Mouse (Mus musculus): Measurements from ENCODE around the gene Apol7a.
"Not testable (repeated sequence)": the region's sequence is repeated elsewhere in the genome, so short reads cannot be mapped to it uniquely, and the experiment has no call there.

Apol7a gene

GRCm38 (mm10) chr15:77399027-77399426, at the start of gene Apol7a:
TSS of gene Apol7a (minus strand) at chr15:77399110.
- DNase-seq (ENCODE audit: low read depth, low spot score); H3K27me3 ChIP-seq (ENCODE audit: control insufficient read depth, insufficient read depth, low read length, poor library complexity, severe bottlenecking); H3K36me3 ChIP-seq (ENCODE audit: control insufficient read depth, insufficient read depth, low read length, poor library complexity, severe bottlenecking): not testable (repeated sequence)

GRCm38 (mm10) chr15:77447392-77447791, 48.5 kb upstream of the Apol7a start, which contains the start of gene Apol7b:
TSS of gene Apol7b (minus strand) at chr15:77447492.
- not testable (repeated sequence) for H3K27me3 ChIP-seq (ENCODE audit: control insufficient read depth, insufficient read depth, low read length, poor library complexity, severe bottlenecking); H3K36me3 ChIP-seq (ENCODE audit: control insufficient read depth, insufficient read depth, low read length, poor library complexity, severe bottlenecking); DNase-seq (ENCODE audit: low read depth, low spot score)

- DNase-seq (ENCODE audit: low read depth, low spot score); H3K36me3 ChIP-seq (ENCODE audit: control insufficient read depth, insufficient read depth, low read length, poor library complexity, severe bottlenecking); H3K27me3 ChIP-seq (ENCODE audit: control insufficient read depth, insufficient read depth, low read length, poor library complexity, severe bottlenecking): not testable (repeated sequence)
These were observed 46.8 kb upstream of the Apol7a start for GRCm38 (mm10) chr15:77445668-77446067.

- not testable (repeated sequence) for H3K27me3 ChIP-seq (ENCODE audit: control insufficient read depth, insufficient read depth, low read length, poor library complexity, severe bottlenecking); H3K36me3 ChIP-seq (ENCODE audit: control insufficient read depth, insufficient read depth, low read length, poor library complexity, severe bottlenecking); DNase-seq (ENCODE audit: low read depth, low spot score)
These were observed 45.8 kb upstream of the Apol7a start for GRCm38 (mm10) chr15:77444746-77445145.

GRCm38 (mm10) chr15:77428690-77429448, 30.0 kb upstream of the Apol7a start:
- DNase-seq (ENCODE audit: low read depth, low spot score); H3K27me3 ChIP-seq (ENCODE audit: control insufficient read depth, insufficient read depth, low read length, poor library complexity, severe bottlenecking); H3K36me3 ChIP-seq (ENCODE audit: control insufficient read depth, insufficient read depth, low read length, poor library complexity, severe bottlenecking): not testable (repeated sequence)

GRCm38 (mm10) chr15:77422925-77423324, 24.0 kb upstream of the Apol7a start:
- not testable (repeated sequence) for H3K27me3 ChIP-seq (ENCODE audit: control insufficient read depth, insufficient read depth, low read length, poor library complexity, severe bottlenecking); DNase-seq (ENCODE audit: low read depth, low spot score); H3K36me3 ChIP-seq (ENCODE audit: control insufficient read depth, insufficient read depth, low read length, poor library complexity, severe bottlenecking)

GRCm38 (mm10) chr15:77419657-77420056, 20.7 kb upstream of the Apol7a start:
- H3K27me3 ChIP-seq (ENCODE audit: control insufficient read depth, insufficient read depth, low read length, poor library complexity, severe bottlenecking); H3K36me3 ChIP-seq (ENCODE audit: control insufficient read depth, insufficient read depth, low read length, poor library complexity, severe bottlenecking); DNase-seq (ENCODE audit: low read depth, low spot score): not testable (repeated sequence)

GRCm38 (mm10) chr15:77416655-77417333, 17.9 kb upstream of the Apol7a start:
- not testable (repeated sequence) for DNase-seq (ENCODE audit: low read depth, low spot score); H3K27me3 ChIP-seq (ENCODE audit: control insufficient read depth, insufficient read depth, low read length, poor library complexity, severe bottlenecking); H3K36me3 ChIP-seq (ENCODE audit: control insufficient read depth, insufficient read depth, low read length, poor library complexity, severe bottlenecking)

GRCm38 (mm10) chr15:77415653-77416052, 16.7 kb upstream of the Apol7a start:
- not testable (repeated sequence) for DNase-seq (ENCODE audit: low read depth, low spot score); H3K36me3 ChIP-seq (ENCODE audit: control insufficient read depth, insufficient read depth, low read length, poor library complexity, severe bottlenecking); H3K27me3 ChIP-seq (ENCODE audit: control insufficient read depth, insufficient read depth, low read length, poor library complexity, severe bottlenecking)

GRCm38 (mm10) chr15:77412695-77413094, 13.8 kb upstream of the Apol7a start:
- DNase-seq (ENCODE audit: low read depth, low spot score); H3K27me3 ChIP-seq (ENCODE audit: control insufficient read depth, insufficient read depth, low read length, poor library complexity, severe bottlenecking); H3K36me3 ChIP-seq (ENCODE audit: control insufficient read depth, insufficient read depth, low read length, poor library complexity, severe bottlenecking): not testable (repeated sequence)

- H3K27me3 ChIP-seq (ENCODE audit: control insufficient read depth, insufficient read depth, low read length, poor library complexity, severe bottlenecking); DNase-seq (ENCODE audit: low read depth, low spot score); H3K36me3 ChIP-seq (ENCODE audit: control insufficient read depth, insufficient read depth, low read length, poor library complexity, severe bottlenecking): not testable (repeated sequence)
These were observed 12.1 kb upstream of the Apol7a start, which contains the start of gene Apol9a for GRCm38 (mm10) chr15:77411035-77411434. TSS of gene Apol9a (minus strand) at chr15:77411135.

- not testable (repeated sequence) for DNase-seq (ENCODE audit: low read depth, low spot score); H3K36me3 ChIP-seq (ENCODE audit: control insufficient read depth, insufficient read depth, low read length, poor library complexity, severe bottlenecking); H3K27me3 ChIP-seq (ENCODE audit: control insufficient read depth, insufficient read depth, low read length, poor library complexity, severe bottlenecking)
These were observed 7.5 kb upstream of the Apol7a start for GRCm38 (mm10) chr15:77406370-77406769.

- not testable (repeated sequence) for DNase-seq (ENCODE audit: low read depth, low spot score); H3K27me3 ChIP-seq (ENCODE audit: control insufficient read depth, insufficient read depth, low read length, poor library complexity, severe bottlenecking); H3K36me3 ChIP-seq (ENCODE audit: control insufficient read depth, insufficient read depth, low read length, poor library complexity, severe bottlenecking)
These were observed 1.3 kb downstream of the Apol7a start for GRCm38 (mm10) chr15:77397450-77398132.

- not testable (repeated sequence) for H3K27me3 ChIP-seq (ENCODE audit: control insufficient read depth, insufficient read depth, low read length, poor library complexity, severe bottlenecking); DNase-seq (ENCODE audit: low read depth, low spot score); H3K36me3 ChIP-seq (ENCODE audit: control insufficient read depth, insufficient read depth, low read length, poor library complexity, severe bottlenecking)
These were observed 5.1 kb downstream of the Apol7a start for GRCm38 (mm10) chr15:77393832-77394231.

GRCm38 (mm10) chr15:77387462-77387861, 11.4 kb downstream of the Apol7a start:
- no peak for DNase-seq (ENCODE audit: low read depth, low spot score)
- Histone ChIP-seq H3K27me3 (ENCODE audit: control insufficient read depth, insufficient read depth, low read length, poor library complexity, severe bottlenecking) (no peaks in the 10 kb centered on the region), H3K36me3 (ENCODE audit: control insufficient read depth, insufficient read depth, low read length, poor library complexity, severe bottlenecking) (no peaks in the 10 kb centered on the region)

Measured in splenic B cell, adult 2 months (primary cell).